Mouse (Mus musculus): ENCODE results near the gene Dapk3. TPM values are rescaled to one million over a fixed set of nuclear protein-coding genes. Genes with fewer than 3 reads are reported as not detected.
"Not testable (repeated sequence)": the region's sequence is repeated elsewhere in the genome, so short reads cannot be mapped to it uniquely, and the experiment has no call there.

Dapk3 gene
- polyA plus RNA-seq, 1 experiment: 48.4 TPM

GRCm38 (mm10) chr10:81210154-81210553, 27.3 kb downstream of the Dapk3 start:
- TF ChIP-seq POLR2A (IDR thresholded peaks at IDR 0.05; ENCODE audit: low read depth, low read length): no peak
- TF ChIP-seq CTCF (IDR thresholded peaks at IDR 0.05; ENCODE audit: borderline replicate concordance, insufficient read depth, low read length): no peak
- Histone ChIP-seq H3K27ac (ENCODE audit: insufficient read depth, low read length) (no peak overlapping the region), H3K4me1 (ENCODE audit: control insufficient read depth, insufficient read depth, low read length) (no peaks in the 10 kb centered on the region), H3K4me3 (ENCODE audit: insufficient read depth, low read length) (no peak overlapping the region)

GRCm38 (mm10) chr10:81216260-81216659, 33.5 kb downstream of the Dapk3 start:
- no peak for TF ChIP-seq POLR2A (IDR thresholded peaks at IDR 0.05; ENCODE audit: low read depth, low read length)
- H3K4me3 ChIP-seq (ENCODE audit: insufficient read depth, low read length): no peak overlapping the region
- no peaks in the 10 kb centered on the region for H3K4me1 ChIP-seq (ENCODE audit: control insufficient read depth, insufficient read depth, low read length)
- no peak overlapping the region for H3K27ac ChIP-seq (ENCODE audit: insufficient read depth, low read length)

- no peaks in the 10 kb centered on the region for H3K4me1 ChIP-seq (ENCODE audit: control insufficient read depth, insufficient read depth, low read length)
- no peak overlapping the region for H3K27ac ChIP-seq (ENCODE audit: insufficient read depth, low read length)
- no peak overlapping the region for H3K4me3 ChIP-seq (ENCODE audit: insufficient read depth, low read length)
- no peak for TF ChIP-seq CTCF (IDR thresholded peaks at IDR 0.05; ENCODE audit: borderline replicate concordance, insufficient read depth, low read length)
- no peak for TF ChIP-seq POLR2A (IDR thresholded peaks at IDR 0.05; ENCODE audit: low read depth, low read length)
These were observed 34.0 kb downstream of the Dapk3 start for GRCm38 (mm10) chr10:81216810-81217209.

GRCm38 (mm10) chr10:81217267-81217666, 34.5 kb downstream of the Dapk3 start:
- not testable (repeated sequence) for H3K27ac ChIP-seq (ENCODE audit: insufficient read depth, low read length); H3K4me1 ChIP-seq (ENCODE audit: control insufficient read depth, insufficient read depth, low read length); H3K4me3 ChIP-seq (ENCODE audit: insufficient read depth, low read length)
- TF ChIP-seq CTCF (IDR thresholded peaks at IDR 0.05; ENCODE audit: borderline replicate concordance, insufficient read depth, low read length): peak; percentile 69; the same call in 1 of the 2 replicates

GRCm38 (mm10) chr10:81217964-81218363, 35.2 kb downstream of the Dapk3 start:
- TF ChIP-seq POLR2A (IDR thresholded peaks at IDR 0.05; ENCODE audit: low read depth, low read length) (no peak), CTCF (IDR thresholded peaks at IDR 0.05; ENCODE audit: borderline replicate concordance, insufficient read depth, low read length) (peak; percentile 80)
- Histone ChIP-seq H3K27ac (ENCODE audit: insufficient read depth, low read length) (no peak overlapping the region), H3K4me3 (ENCODE audit: insufficient read depth, low read length) (no peak overlapping the region), H3K4me1 (ENCODE audit: control insufficient read depth, insufficient read depth, low read length) (no peaks in the 10 kb centered on the region)

GRCm38 (mm10) chr10:81221402-81222015, 38.7 kb downstream of the Dapk3 start:
- TF ChIP-seq CTCF (IDR thresholded peaks at IDR 0.05; ENCODE audit: borderline replicate concordance, insufficient read depth, low read length) (no peak), POLR2A (IDR thresholded peaks at IDR 0.05; ENCODE audit: low read depth, low read length) (no peak)
- H3K4me3 ChIP-seq (ENCODE audit: insufficient read depth, low read length): no peak overlapping the region
- no peak overlapping the region for H3K27ac ChIP-seq (ENCODE audit: insufficient read depth, low read length)
- no peaks in the 10 kb centered on the region for H3K4me1 ChIP-seq (ENCODE audit: control insufficient read depth, insufficient read depth, low read length)

- not testable (repeated sequence) for H3K4me3 ChIP-seq (ENCODE audit: insufficient read depth, low read length); H3K27ac ChIP-seq (ENCODE audit: insufficient read depth, low read length); H3K4me1 ChIP-seq (ENCODE audit: control insufficient read depth, insufficient read depth, low read length)
These were observed 40.9 kb downstream of the Dapk3 start for GRCm38 (mm10) chr10:81223731-81224130.

- no peak overlapping the region for H3K27ac ChIP-seq (ENCODE audit: insufficient read depth, low read length)
- H3K4me3 ChIP-seq (ENCODE audit: insufficient read depth, low read length): 0 out of 2 replicates have a peak overlapping the region, but pooled peaks have one; percentile 10
- TF ChIP-seq CTCF (IDR thresholded peaks at IDR 0.05; ENCODE audit: borderline replicate concordance, insufficient read depth, low read length): no peak
- no peak for TF ChIP-seq POLR2A (IDR thresholded peaks at IDR 0.05; ENCODE audit: low read depth, low read length)
- H3K4me1 ChIP-seq (ENCODE audit: control insufficient read depth, insufficient read depth, low read length): no peaks in the 10 kb centered on the region
These were observed 47.1 kb downstream of the Dapk3 start for GRCm38 (mm10) chr10:81229735-81230437.

GRCm38 (mm10) chr10:81230438-81231332, 47.9 kb downstream of the Dapk3 start, which contains the start of gene Atcay:
Gene Atcay (minus strand): TSS chr10:81230833.
- peak within 1 kb of the TSS; percentile 10; the same call in 1 of the 2 replicates for H3K4me3 ChIP-seq (ENCODE audit: insufficient read depth, low read length)
- H3K27ac ChIP-seq (ENCODE audit: insufficient read depth, low read length): no peak within 1 kb of the TSS
- TF ChIP-seq CTCF (IDR thresholded peaks at IDR 0.05; ENCODE audit: borderline replicate concordance, insufficient read depth, low read length) (peak; percentile 52; the same call in 1 of the 2 replicates), POLR2A (IDR thresholded peaks at IDR 0.05; ENCODE audit: low read depth, low read length) (no peak)
- H3K4me1 ChIP-seq (ENCODE audit: control insufficient read depth, insufficient read depth, low read length): no peaks in the 10 kb centered on the region

GRCm38 (mm10) chr10:81231436-81231835, 48.6 kb downstream of the Dapk3 start:
- Histone ChIP-seq H3K4me1 (ENCODE audit: control insufficient read depth, insufficient read depth, low read length) (no peaks in the 10 kb centered on the region), H3K4me3 (ENCODE audit: insufficient read depth, low read length) (no peak overlapping the region), H3K27ac (ENCODE audit: insufficient read depth, low read length) (no peak overlapping the region)
- TF ChIP-seq POLR2A (IDR thresholded peaks at IDR 0.05; ENCODE audit: low read depth, low read length) (no peak), CTCF (IDR thresholded peaks at IDR 0.05; ENCODE audit: borderline replicate concordance, insufficient read depth, low read length) (no peak)
